Mouse (Mus musculus) erythroblast, embryonic 14.5 days (primary cell): Measurements from ENCODE around the gene Fam69b. TPM values are rescaled to one million over a fixed set of nuclear protein-coding genes. Genes with fewer than 3 reads are reported as not detected.

Experiments used
- H3K27me3 ChIP-seq: 2 replicates; pipeline ENCODE4 v1.6.1; 2012; ENCODE audit warnings: inconsistent platforms; ENCODE audit not compliant: control insufficient read depth
- H3K36me3 ChIP-seq: 2 replicates; pipeline ENCODE4 v1.6.1; 2012; ENCODE audit warnings: mild to moderate bottlenecking, inconsistent platforms; ENCODE audit not compliant: control insufficient read depth
- H3K4me1 ChIP-seq: 2 replicates; pipeline ENCODE4 v1.6.1; 2012; ENCODE audit warnings: inconsistent platforms; ENCODE audit not compliant: control insufficient read depth
- H3K4me3 ChIP-seq: replicated peaks from 2 replicates; pipeline ENCODE3; 2012; ENCODE audit warnings: moderate library complexity, mild to moderate bottlenecking, inconsistent platforms
- H3K9me3 ChIP-seq: 2 replicates; pipeline ENCODE4 v1.6.1; 2012; ENCODE audit warnings: low read length, inconsistent platforms, mixed read lengths; ENCODE audit not compliant: control insufficient read depth
- GATA1 ChIP-seq: IDR thresholded peaks from 2 replicates; pipeline ENCODE4 v1.6.1; 2012; ENCODE audit warnings: low read length, inconsistent platforms, mixed read lengths
- TAL1 ChIP-seq: IDR thresholded peaks from 3 replicates; pipeline ENCODE4 v1.6.1; 2012; ENCODE audit warnings: low read length, inconsistent platforms, mixed read lengths
- polyA plus RNA-seq: library from polyadenylated mRNA; stranded (reverse); fragments of >175 nt; gene quantifications from 2 replicates; pipeline ENCODE4 v1.2.3, GENCODE M21; 2012

Fam69b gene
- polyA plus RNA-seq, 1 experiment = not detected

DNA sequence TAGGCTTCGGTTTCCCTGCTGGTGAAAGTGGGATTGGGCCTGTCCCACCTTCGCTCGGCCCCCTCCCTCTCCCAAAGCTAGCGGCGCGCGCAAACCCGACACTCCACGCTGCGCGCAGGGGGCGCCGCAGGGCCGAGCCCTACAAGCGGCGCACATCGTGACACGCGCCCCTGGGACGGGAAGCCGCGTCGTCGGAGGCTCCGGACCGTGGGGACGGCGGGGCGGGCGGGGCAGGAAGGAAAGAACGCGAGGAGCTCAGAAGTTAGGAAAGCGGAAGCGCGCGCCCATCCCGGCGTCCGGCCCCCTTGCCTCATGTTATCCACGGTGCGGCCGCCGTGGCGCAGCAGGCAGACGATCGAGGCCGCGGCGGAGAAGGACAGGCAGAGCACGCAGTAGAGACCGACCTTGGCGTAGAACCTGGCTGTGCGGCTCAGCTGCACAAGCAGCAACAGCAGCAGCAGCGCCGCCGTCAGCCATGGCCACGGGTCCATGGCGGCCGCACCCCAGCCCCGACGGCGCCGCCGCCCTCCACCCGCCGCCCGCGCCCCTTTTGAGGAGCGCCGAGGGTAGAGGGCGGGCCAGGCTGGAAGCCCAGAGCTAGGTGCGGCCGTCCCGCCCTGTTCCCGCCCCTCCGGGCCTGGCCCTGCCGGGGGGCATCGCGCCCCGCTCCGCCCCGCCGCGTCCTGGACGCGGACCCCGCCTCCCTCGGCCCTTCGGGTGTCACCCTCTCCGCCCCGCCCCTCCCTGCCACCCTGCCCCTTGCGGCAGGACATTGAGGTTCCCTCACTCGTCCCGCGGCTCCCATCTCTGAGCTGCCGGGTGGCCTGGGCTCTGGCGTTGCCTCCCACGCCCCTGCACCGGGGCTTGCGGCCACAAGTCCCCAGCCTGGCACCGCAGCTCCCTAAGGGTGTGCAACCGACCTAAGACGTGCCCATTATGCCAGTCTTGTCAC lies 24.3 kb upstream of the Fam69b start, which contains the start of gene Agpat2:
TSS of gene Agpat2 (minus strand) at position 698 of the 952 bp plus-strand sequence.
- H3K36me3 ChIP-seq = no peaks in the 10 kb centered on the region
- H3K4me3 ChIP-seq = peak within 1 kb of the TSS; percentile 63
- no peaks in the 10 kb centered on the region for H3K9me3 ChIP-seq
- TF ChIP-seq TAL1 = no peak
- TF ChIP-seq GATA1 = no peak
- peaks cover 30% of the 10 kb centered on the region for H3K27me3 ChIP-seq
- peaks cover 15% of the 10 kb centered on the region for H3K4me1 ChIP-seq

DNA sequence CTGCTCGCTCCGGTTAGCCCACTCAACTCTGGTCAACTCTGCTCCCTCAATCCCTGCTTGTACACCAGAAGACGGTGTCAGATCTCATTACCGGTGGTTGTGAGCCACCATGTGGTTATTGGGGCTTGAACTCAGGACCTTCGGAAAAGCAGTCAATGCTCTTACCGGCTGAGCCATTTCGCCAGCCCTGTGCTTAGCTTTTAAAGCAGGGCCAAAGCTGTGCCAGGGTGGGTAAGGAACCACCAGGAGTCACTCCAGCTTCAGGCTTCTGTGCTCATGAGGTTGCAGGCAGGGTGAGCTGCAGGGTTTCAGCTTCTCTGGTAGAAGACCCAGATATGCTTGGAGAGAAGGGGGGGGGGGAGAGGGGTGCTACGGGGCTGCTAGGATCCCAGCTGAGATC lies 22.9 kb upstream of the Fam69b start:
- TF ChIP-seq TAL1 (no peak), GATA1 (no peak)
- Histone ChIP-seq H3K4me3 (no peak overlapping the region), H3K36me3 (no peaks in the 10 kb centered on the region), H3K9me3 (no peaks in the 10 kb centered on the region), H3K4me1 (peaks cover 15% of the 10 kb centered on the region), H3K27me3 (peaks cover 30% of the 10 kb centered on the region)

DNA sequence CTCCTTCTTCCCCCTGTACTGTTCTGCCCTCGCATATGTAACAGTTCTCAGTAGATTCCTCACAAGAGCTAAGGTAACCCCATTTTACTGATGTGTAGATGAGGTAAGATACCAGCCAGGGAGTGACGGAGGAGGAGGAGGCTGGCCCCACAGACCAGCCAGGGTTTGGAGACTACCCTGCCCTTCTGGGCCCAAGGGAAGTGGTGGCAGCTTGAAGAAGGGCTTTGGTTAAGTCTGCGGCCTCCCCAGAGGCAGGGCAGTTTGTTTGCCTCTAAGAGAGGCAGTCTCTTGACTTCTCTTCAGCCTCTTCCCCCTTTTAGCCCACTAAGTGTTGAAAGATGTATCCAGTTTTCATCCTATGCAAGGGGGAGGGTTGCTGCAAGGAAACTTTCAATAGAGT lies 21.7 kb upstream of the Fam69b start:
- Histone ChIP-seq H3K27me3 (peaks cover 30% of the 10 kb centered on the region), H3K4me1 (peaks cover 15% of the 10 kb centered on the region), H3K36me3 (no peaks in the 10 kb centered on the region), H3K9me3 (no peaks in the 10 kb centered on the region), H3K4me3 (no peak overlapping the region)
- TF ChIP-seq TAL1 (no peak), GATA1 (no peak)

DNA sequence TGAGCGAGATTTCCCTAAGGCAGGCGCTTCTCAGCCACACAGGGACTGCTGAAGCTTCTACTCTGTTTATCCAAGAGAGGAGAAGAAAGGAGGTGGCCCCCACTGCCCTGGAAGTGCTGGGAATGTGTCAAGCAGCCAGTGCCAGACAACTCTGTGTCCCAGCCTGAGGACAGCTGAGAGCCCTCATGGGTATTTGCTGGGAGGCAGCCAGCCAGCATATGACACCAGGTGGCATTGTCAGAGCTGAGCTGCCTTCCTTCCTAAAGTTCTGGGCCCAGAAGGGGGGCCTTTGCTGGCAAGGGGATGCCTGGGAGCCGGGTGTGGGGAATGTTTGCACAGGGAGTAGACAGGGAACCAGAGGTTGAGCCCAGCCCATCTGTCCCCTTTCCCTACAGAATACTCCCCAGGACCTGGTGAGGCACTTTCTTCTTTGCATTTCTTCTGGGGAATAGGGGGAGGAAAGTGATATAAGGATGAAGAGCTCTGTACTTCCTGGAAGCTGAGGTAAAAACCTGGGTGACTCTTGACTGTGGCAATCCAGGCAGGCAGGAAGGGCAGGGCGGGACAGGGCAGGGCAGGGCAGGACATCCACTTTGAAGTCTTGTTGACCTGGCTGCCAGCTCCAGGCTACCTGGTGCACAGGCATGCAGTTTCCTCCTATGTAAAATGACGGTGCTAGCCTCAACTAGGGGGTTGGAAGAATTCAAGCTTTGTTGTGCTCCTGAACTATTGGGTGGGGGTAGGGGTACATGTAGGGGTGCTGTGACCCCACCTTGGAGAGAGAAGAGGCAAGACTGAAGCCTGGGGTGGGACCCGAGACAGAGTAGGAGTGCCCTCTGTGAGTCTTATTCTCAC lies 21.0 kb upstream of the Fam69b start:
- Histone ChIP-seq H3K4me1 (peaks cover 15% of the 10 kb centered on the region), H3K27me3 (peaks cover 30% of the 10 kb centered on the region), H3K4me3 (no peak overlapping the region), H3K9me3 (no peaks in the 10 kb centered on the region), H3K36me3 (no peaks in the 10 kb centered on the region)
- TF ChIP-seq TAL1 = no peak
- no peak for TF ChIP-seq GATA1

DNA sequence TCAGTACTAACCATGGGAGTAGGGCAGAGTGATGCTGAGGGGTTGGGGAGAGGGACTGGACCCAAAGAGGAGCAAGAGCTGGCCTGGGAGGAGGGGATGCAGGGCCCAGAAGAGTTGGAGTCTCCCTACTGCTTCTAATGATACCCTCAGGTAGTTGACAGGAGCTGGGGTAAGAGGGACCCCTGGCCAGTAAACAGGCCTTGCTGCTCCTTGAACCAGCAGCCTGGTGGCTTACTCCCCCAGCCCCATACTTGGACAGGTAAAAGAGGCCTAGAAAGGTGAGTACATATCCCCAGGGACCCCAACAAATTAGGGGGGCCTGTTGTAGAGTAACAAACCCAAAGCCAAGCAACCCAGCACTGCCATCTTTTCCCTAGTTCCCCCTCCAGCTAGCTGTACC lies 19.5 kb upstream of the Fam69b start:
- H3K4me3 ChIP-seq = no peak overlapping the region
- H3K27me3 ChIP-seq = peaks cover 18% of the 10 kb centered on the region
- no peaks in the 10 kb centered on the region for H3K9me3 ChIP-seq
- TF ChIP-seq GATA1 = no peak
- no peak for TF ChIP-seq TAL1
- no peaks in the 10 kb centered on the region for H3K36me3 ChIP-seq
- H3K4me1 ChIP-seq = peaks cover 9% of the 10 kb centered on the region

DNA sequence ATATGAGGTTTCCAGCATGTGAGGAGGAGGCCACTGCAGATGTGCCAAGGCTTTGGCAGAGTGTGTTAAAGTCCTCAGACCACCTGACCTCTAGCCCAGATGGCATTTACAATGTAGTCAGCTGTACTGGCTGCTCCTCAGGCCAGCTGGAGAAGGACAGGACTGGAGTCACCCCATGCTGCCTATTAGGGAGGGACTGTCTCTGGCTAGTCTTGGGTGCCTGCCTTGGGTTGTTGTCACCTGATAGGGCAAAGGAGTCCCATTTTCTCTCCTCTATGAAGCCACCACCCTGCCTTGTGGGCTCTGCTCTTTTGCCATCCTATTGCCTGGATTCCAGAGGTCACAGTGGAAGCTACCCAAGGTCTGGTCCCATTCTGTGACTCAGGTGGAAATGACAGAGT lies 19.0 kb upstream of the Fam69b start:
- TF ChIP-seq TAL1 (no peak), GATA1 (no peak)
- H3K9me3 ChIP-seq = no peaks in the 10 kb centered on the region
- H3K36me3 ChIP-seq = no peaks in the 10 kb centered on the region
- H3K27me3 ChIP-seq = peaks cover 13% of the 10 kb centered on the region
- peaks cover 4% of the 10 kb centered on the region for H3K4me1 ChIP-seq
- no peak overlapping the region for H3K4me3 ChIP-seq

DNA sequence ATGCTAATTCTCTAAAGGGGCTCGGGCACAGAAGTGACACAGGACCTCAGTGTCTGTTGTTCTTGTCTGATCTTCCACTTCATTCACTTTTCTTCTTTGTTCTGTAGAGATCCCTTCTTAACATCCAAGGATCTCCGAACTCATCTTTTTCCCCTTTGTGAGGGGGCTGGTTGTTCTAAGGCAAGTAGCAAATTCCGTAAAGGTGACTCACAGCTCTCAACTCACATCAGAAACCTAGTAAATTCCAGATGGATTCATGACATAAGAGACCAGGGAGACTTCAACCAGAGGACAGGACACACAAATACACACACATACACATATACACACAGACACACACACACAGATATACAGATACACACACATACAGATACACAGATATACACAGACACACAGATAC lies 17.7 kb upstream of the Fam69b start:
- no peaks in the 10 kb centered on the region for H3K9me3 ChIP-seq
- peaks cover 4% of the 10 kb centered on the region; the same call in 1 of the 2 replicates for H3K27me3 ChIP-seq
- TF ChIP-seq TAL1 (no peak), GATA1 (no peak)
- H3K4me3 ChIP-seq = no peak overlapping the region
- no peaks in the 10 kb centered on the region for H3K4me1 ChIP-seq
- H3K36me3 ChIP-seq = no peaks in the 10 kb centered on the region

DNA sequence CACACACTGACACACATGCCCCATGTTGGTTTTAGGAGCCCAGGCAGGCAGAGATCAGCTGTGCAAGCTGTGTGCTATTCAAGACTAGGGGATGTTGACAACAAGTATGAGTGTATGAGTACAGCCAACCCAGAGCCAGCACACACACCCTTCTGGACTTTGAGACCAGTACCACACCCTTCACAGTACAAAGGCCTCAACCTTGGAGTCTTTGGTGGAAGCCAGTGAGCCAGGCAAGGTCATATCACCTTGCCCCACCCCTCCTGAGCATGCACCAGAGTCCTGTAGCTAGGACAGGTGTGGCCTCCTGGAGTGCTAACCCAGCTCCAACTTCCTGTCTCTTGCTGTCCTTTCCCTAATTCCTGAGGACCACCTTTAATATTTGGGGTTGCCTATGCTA lies 17.2 kb upstream of the Fam69b start:
- no peak overlapping the region for H3K4me3 ChIP-seq
- no peaks in the 10 kb centered on the region for H3K9me3 ChIP-seq
- no peaks in the 10 kb centered on the region for H3K4me1 ChIP-seq
- TF ChIP-seq GATA1 (no peak), TAL1 (no peak)
- peaks cover 2% of the 10 kb centered on the region; the same call in 1 of the 2 replicates for H3K27me3 ChIP-seq
- H3K36me3 ChIP-seq = no peaks in the 10 kb centered on the region

DNA sequence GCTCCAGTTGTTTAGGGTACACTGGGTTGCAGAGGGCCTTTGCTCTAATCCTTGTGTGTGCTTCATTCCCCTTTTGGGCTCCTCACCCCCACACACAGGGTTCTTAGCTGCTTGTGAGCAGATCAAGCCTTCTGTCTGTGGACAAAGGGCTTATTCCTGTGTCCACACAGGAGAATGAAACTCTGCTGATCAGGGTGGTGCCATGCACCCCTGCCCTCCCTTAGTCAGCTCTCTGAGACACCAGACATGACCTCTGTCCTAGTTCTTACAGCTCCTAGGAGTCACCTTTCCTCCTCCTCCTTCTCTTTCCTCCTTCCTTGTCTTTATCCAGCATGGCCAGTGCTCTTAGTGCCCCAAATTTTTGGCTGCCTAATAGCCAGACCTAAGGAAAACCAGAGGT lies 16.4 kb upstream of the Fam69b start:
- no peak overlapping the region for H3K4me3 ChIP-seq
- no peaks in the 10 kb centered on the region for H3K9me3 ChIP-seq
- TF ChIP-seq TAL1 (no peak), GATA1 (no peak)
- no peaks in the 10 kb centered on the region; the same call in 1 of the 2 replicates for H3K27me3 ChIP-seq
- H3K4me1 ChIP-seq = no peaks in the 10 kb centered on the region
- H3K36me3 ChIP-seq = no peaks in the 10 kb centered on the region
